Mouse (Mus musculus) liver, embryonic 14.5 days (tissue): ENCODE measurements at regions not wholly inside any gene's neighbourhood (a gene's known extent, or its start where the extent isn't known, plus 50 kb on each side); places are given as distances from the start of the nearest gene placed in this dataset.

Experiments
- ATAC-seq: fragments of 200-750 bp; cut with Nextera tagmentation; 2 replicates; pipeline ENCODE4 v1.8.0; 2017; ENCODE audit warnings: moderate number of reproducible peaks, mild to moderate bottlenecking, moderate library complexity; ENCODE audit not compliant: insufficient read depth
- DNase-seq, 3 experiments: peaks; one replicate each; pipeline ENCODE4 v3.0.0-alpha.2; 2012 to 2013; ENCODE audit warnings: low read depth in 3 of 3, low spot score in 3 of 3
- H3K27ac ChIP-seq: fragments of 300-500 bp; sonication (generic); 2 replicates; pipeline ENCODE4 v1.5.1; 2014; ENCODE audit warnings: moderate library complexity, mild to moderate bottlenecking, control low read depth, inconsistent platforms
- H3K27me3 ChIP-seq: fragments of 300-500 bp; sonication (generic); 2 replicates; pipeline ENCODE4 v1.6.1; 2014; ENCODE audit warnings: mild to moderate bottlenecking, low read length, moderate library complexity; ENCODE audit not compliant: control insufficient read depth, insufficient read depth
- H3K36me3 ChIP-seq: fragments of 300-500 bp; sonication (generic); replicated peaks from 2 replicates; pipeline ENCODE4 v1.6.1; 2014; ENCODE audit warnings: low read depth; ENCODE audit not compliant: control insufficient read depth, insufficient read depth
- H3K4me1 ChIP-seq, 2 experiments: fragments of 200-500 bp in 1 of 2; fragments of 300-500 bp in 1 of 2; sonication (generic) in 1 of 2; replicated peaks; 2 replicates each; pipeline ENCODE4 v1.6.1; 2012 to 2014; ENCODE audit warnings: antibody characterized with exemption in 1 of 2, inconsistent platforms in 1 of 2, low read length in 1 of 2; ENCODE audit not compliant: control insufficient read depth in 2 of 2, insufficient read depth in 2 of 2
- H3K4me2 ChIP-seq: fragments of 300-500 bp; sonication (generic); 2 replicates; pipeline ENCODE4 v1.6.1; 2014; ENCODE audit warnings: low read depth, mild to moderate bottlenecking, control low read depth, moderate library complexity
- H3K4me3 ChIP-seq, 2 experiments: fragments of 200-500 bp in 1 of 2; fragments of 300-500 bp in 1 of 2; sonication (generic) in 1 of 2; 2 replicates each; pipeline ENCODE4 v1.5.1; 2012 to 2014; ENCODE audit warnings: low read depth in 2 of 2, low read length in 2 of 2, mild to moderate bottlenecking in 2 of 2, control low read depth in 1 of 2, inconsistent platforms in 1 of 2, moderate library complexity in 1 of 2; ENCODE audit not compliant: insufficient read depth in 1 of 2
- H3K9ac ChIP-seq: fragments of 300-500 bp; sonication (generic); replicated peaks from 2 replicates; pipeline ENCODE4 v1.6.1; 2014; ENCODE audit warnings: mild to moderate bottlenecking, control low read depth, moderate library complexity
- H3K9me3 ChIP-seq: fragments of 300-500 bp; sonication (generic); 2 replicates; pipeline ENCODE4 v1.6.1; 2016; ENCODE audit warnings: low read length, mixed read lengths; ENCODE audit not compliant: control insufficient read depth
- CTCF ChIP-seq: IDR thresholded peaks from 2 replicates; pipeline ENCODE4 v1.5.1; 2016; ENCODE audit warnings: antibody characterized with exemption, low read depth, control low read depth
- EP300 ChIP-seq: IDR thresholded peaks from 2 replicates; pipeline ENCODE4 v1.6.1; 2016; ENCODE audit warnings: antibody characterized with exemption, low read depth
- WGBS: fragments of 180-500 bp; shearing (Covaris S2); extraction: QIAGEN DNeasy Blood & Tissue Kit; methylation state at CpG from one replicate; pipeline ENCODE4 v1.1.7; 2014; ENCODE audit not compliant: insufficient replicate concordance; 5-methylcytosine and 5-hydroxymethylcytosine counted together

DNA sequence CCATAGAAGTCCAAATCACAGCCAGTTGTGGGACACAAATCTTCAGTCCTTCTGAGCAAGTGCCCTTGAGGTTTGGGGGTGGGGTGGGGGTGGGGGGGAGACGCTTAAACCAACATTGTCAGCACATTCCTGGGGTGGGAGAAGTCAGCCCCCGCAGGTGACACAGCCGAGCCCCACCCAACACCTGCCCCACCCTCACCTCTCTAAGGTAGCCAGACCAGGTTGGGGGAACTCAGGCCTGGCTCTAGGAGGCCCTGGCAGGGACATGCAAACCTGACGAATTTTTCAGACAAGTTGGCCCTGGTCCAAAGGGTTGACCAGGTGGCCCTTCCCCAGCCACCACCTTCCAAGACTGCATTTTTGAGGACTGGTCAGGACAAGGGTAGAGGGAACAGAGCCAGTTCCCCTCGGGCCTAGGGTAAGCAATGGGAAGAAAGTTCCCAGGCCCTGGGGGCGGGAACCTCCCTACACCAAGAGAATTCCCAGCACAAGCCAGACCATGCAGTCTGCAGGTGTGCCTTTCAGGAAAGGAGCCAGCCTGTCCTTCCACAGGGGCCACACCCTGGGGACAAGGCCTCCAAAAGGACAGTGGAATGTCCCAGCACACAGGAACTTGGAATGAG lies 146.9 kb downstream of the Bcl11b start:
- no peak for ATAC-seq
- no peaks in the 10 kb centered on the region for H3K27me3 ChIP-seq
- H3K27ac ChIP-seq = no peak overlapping the region
- no peak overlapping the region for H3K9ac ChIP-seq
- H3K36me3 ChIP-seq = no peaks in the 10 kb centered on the region
- no peak overlapping the region for H3K4me2 ChIP-seq
- 58% methylated on average over 6 of the region's 6 CpGs for WGBS
- no peaks in the 10 kb centered on the region for H3K9me3 ChIP-seq
- no peak overlapping the region for H3K4me3 ChIP-seq
- TF ChIP-seq CTCF (no peak), EP300 (no peak)
- DNase-seq = no peak
- H3K4me1 ChIP-seq = no peaks in the 10 kb centered on the region

DNA sequence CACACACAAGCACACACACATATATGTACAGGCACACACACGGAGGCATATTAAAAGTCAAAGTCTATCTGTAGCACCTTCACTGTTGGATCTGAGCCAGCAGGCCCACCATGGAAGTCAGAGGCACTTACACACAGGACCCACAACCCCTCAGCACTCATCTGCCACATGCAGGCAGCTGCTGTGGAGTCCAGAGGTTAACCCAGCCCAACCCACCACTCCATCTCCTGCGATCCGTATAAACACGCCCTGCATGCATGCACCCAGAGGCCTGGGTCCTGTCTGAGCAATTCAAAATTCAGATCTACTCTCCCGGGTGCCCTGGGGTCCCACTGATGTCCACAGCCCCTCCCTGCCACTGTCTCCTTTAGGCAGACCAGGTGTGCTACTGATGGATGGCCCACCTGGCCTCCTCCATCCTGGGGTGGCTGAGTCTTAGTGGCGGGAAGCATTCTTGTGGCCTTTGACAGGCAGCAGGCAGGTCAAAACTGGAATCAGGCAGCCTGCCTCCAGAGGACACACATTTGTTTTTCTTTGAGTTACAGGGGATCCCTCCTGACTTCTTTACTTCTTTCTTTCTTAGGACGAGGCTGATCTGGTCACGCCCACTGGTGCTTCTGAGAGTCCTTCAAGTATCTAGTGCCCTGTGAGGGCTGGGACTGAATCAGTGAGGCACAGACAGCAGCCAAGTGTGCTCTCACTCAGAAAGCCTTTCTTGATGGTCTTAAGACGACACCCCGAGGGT lies 144.7 kb downstream of the Bcl11b start:
- H3K9ac ChIP-seq = no peak overlapping the region
- ATAC-seq (no peak), DNase-seq (no peak)
- H3K36me3 ChIP-seq = no peaks in the 10 kb centered on the region
- no peaks in the 10 kb centered on the region for H3K27me3 ChIP-seq
- H3K4me2 ChIP-seq = no peak overlapping the region
- TF ChIP-seq CTCF = no peak
- no peak for TF ChIP-seq EP300
- H3K4me3 ChIP-seq = no peak overlapping the region
- no peak overlapping the region for H3K27ac ChIP-seq
- no peaks in the 10 kb centered on the region for H3K9me3 ChIP-seq
- no peaks in the 10 kb centered on the region for H3K4me1 ChIP-seq
- WGBS = 61% methylated on average over 10 of the region's 10 CpGs

DNA sequence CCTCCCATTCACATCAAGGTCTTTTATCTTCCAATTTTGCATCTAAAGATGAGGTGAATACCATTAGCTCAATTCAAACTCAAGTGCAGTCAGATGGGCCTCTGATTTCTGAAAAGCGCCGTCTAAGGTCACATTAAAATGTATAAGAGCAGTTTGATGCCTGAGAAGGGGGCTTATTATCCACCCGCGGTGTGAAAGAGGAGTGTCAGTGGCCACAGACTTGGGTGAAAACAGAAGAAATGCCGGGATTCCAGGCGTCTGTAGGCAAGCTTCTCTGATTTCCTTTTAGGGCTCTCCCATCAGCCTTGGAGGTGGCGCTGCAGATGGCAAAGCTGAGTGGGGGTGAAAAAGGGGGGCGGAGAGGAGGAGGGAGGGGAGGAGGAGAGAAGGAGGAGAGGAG lies 143.7 kb downstream of the Bcl11b start:
- no peak overlapping the region for H3K27ac ChIP-seq
- no peaks in the 10 kb centered on the region for H3K27me3 ChIP-seq
- no peak overlapping the region for H3K9ac ChIP-seq
- WGBS = 29% methylated on average over 8 of the region's 8 CpGs
- no peaks in the 10 kb centered on the region for H3K36me3 ChIP-seq
- TF ChIP-seq EP300 (no peak), CTCF (no peak)
- no peaks in the 10 kb centered on the region for H3K4me1 ChIP-seq
- no peak overlapping the region for H3K4me3 ChIP-seq
- H3K9me3 ChIP-seq = no peaks in the 10 kb centered on the region
- no peak for ATAC-seq
- H3K4me2 ChIP-seq = no peak overlapping the region
- DNase-seq = no peak

DNA sequence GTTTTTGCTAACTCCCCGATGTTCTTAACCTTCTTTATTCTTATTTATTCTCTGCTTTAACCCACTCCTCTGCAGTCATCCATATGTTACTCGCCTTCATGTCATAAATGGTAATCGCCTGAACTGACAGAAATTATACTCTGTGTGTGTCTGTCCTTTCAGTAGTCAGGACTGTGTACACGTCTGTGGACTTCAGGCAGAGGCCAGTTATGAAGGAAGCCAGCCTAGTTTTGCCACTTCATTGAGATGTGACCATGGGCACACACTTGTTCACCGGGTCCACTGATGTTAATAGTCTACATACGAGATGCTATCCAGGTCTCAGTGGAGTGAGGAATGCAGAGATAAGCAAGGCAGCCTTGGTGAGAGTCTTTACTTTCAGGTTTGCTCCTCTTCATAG lies 143.0 kb downstream of the Bcl11b start:
- DNase-seq = no peak
- no peak overlapping the region for H3K27ac ChIP-seq
- no peaks in the 10 kb centered on the region for H3K36me3 ChIP-seq
- H3K4me3 ChIP-seq = no peak overlapping the region
- no peaks in the 10 kb centered on the region for H3K9me3 ChIP-seq
- ATAC-seq = no peak
- no peak for TF ChIP-seq EP300
- TF ChIP-seq CTCF = no peak
- no peaks in the 10 kb centered on the region for H3K4me1 ChIP-seq
- H3K27me3 ChIP-seq = no peaks in the 10 kb centered on the region
- no peak overlapping the region for H3K9ac ChIP-seq
- 58% methylated on average over 6 of the region's 6 CpGs for WGBS
- no peak overlapping the region for H3K4me2 ChIP-seq
